Mouse (Mus musculus) frontal cortex, adult 2 months (tissue): ENCODE data around the gene Rb1. TPM values are rescaled to one million over a fixed set of nuclear protein-coding genes. Genes with fewer than 3 reads are reported as not detected.

Source experiments
- DNase-seq, 2 experiments: peaks; one replicate each; pipeline ENCODE4 v3.0.0; 2022; ENCODE audit warnings: low spot score in 1 of 2; ENCODE audit errors: extremely low spot score in 1 of 2
- polyA plus RNA-seq: library from polyadenylated mRNA; depleted of rRNA; stranded (reverse); fragments of >200 nt; gene quantifications from 2 replicates; pipeline ENCODE4 v1.2.3, GENCODE M21; 2012; rRNA removed

Rb1 gene
- polyA plus RNA-seq, 1 experiment, result 27.2 TPM

DNA sequence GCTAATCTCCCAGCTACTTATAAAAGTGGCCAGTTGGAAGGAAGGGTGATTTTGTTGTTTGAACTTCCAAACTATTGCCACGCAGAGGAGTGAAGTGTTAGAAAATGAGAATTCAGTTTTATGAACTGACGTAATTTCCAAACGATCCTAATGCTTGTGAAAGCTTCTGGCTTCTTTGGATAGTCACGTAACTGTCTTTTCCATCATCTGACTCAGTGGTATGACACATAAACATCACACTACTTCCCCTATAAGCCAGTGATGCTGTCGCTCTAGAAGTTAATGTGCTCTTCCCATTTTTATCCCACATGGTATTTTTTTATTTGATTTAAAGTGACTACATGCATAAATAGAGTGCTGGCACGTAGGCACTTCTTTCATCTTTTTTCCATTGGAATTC, 157.0 kb downstream of the Rb1 start:
- no peak for DNase-seq

DNA sequence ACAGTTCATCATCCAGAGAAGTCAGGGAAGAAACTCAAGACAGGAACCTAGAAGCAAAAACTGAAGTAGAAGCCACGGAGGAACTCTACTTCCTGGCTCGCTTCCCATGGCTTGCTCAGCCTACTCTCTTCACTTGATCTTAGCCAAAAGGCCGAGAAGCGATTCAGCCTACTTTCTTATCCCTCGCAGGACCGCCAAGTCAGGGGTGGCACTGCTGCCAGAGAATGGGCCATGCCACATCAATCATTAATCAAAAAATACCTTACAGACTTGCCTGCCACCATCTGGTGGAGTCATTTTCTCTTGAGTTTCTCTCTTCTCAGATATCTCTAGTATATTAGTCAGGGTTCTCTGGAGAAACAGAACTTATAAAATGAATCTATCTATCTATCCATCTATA, 160.5 kb downstream of the Rb1 start:
- no peak for DNase-seq

DNA sequence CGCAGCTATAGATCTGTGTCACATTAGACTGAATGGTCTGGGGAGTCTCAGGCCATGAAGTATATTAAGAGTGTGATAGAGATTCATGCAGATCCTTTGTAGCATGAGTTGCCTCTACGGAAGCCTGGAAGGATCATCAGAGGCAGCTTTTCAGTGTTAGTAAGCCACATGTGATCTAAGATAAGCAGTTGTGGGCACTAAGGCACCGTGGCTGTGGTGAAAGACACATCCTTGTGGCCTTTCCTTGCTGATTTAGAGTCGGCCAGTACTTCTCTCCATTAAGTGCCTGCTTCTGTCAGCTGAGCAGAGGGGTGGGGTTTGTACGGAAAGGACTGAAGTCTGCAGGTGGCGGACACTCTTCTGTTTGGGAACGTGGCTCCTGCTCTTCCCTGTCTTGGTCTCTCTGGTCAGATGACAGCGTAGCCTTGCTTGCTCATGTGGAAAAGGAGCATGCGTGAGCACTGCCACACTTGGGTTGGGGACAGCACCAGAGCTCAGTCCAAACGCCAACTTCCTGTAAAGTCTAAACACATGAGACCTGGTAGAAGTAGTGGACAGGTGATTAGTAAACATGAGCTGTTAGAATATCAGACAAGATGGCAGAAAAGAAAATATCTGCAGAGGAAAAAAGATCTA, 162.1 kb downstream of the Rb1 start:
- DNase-seq, result no peak

DNA sequence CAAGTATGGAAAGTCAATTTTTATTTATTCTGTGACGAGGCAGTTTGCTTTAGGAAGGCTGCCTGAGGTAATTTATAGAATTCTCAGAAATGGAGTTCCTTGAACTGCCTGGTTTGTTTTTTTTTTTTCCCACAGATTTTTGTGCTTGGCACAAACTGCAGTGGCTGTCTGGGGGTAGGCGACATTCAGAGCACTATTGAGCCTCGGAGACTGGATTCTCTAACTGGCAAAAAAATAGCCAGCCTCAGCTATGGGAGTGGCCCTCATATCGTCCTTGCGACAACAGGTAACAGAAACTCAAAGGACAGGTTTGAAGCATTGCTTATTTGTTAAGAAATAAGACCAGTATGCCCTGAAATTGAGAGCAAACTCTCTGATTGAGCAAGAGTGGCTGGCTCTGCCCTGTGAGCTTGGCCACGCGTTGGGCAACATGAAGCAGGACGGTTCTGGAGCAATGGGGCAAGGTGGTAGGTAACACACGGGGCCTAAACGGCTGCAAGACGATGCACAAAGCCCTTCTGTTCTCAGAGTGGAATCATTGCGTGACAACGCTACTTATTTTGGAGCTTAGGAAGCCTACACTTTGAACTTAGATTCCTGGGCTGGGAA, 163.3 kb downstream of the Rb1 start:
- DNase-seq, result no peak

DNA sequence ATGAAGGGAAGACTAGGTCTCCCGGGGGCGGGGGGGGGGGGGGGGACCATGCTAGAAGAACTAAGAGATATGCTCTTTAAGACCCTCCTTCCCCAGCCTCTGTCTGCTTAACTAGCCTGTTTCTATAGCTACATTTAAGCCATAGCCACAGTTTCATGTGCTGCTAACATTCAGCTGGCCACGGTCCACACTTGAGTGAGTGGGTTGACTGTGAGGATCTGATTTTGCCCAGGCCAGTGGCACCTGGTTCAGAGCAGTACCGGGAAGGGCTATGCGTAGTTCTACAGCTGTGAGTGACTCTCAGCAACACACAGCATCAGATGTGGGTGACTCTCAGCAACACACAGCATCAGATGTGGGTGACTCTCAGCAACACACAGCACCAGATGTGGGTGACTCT, 164.3 kb downstream of the Rb1 start:
- DNase-seq, result no peak

DNA sequence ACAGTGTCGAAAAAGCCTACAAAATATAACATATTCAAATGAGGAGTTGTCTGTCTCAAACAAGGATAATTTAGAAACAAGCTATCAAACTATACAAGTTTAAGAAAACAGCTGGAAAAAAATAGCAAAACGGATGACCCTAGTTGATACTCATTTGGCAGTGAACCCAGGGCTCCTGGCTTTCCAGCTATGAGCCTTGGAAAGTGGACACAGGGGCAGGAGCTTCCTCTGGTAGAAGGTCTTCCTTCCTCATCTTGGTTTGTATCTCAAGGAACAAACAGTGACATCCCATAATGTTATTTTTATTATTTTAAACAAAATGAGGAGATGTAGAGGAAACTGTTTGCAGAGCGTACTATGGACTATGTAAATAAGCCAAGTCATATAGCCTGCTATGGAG, 177.5 kb downstream of the Rb1 start:
- DNase-seq, result no peak

DNA sequence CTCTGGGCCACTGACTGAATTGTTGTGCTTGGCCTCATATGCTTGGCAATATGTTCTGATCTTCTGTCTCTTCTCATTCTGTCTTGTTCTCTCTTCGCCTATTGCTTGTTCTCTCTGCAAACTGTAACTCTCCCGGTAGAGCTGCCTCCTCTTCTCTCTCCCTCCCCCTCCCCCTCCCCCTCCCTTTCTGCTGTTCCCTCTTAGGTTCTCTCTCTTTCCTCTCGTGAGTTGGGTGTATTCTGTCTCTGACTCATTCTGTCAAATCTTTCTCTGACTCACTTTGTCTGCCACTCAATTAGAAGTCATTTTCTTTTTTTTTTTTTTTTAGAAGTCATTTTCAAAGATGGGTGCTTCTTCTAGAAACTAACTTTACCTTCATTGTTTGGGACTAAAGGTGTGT, 178.9 kb downstream of the Rb1 start:
- DNase-seq, result no peak

DNA sequence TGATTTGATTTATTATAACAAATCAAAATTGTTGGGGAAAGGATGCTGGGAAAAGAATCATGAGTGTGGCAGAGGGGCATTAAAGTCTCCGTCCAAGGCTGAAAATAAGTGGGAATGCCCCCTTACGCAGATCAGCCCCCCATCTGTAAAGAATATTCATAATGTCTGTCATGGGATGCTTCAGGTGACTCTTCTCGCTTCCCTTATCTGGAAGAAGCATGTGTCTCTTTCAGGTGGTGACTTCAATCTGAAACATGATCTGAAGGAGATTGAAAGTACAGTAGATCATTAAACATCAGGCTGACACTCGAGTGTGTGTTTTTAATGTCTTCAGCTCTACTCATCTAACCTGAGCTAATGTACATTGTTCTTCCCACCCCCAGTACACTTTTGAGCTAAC, 180.1 kb downstream of the Rb1 start:
- no peak for DNase-seq

DNA sequence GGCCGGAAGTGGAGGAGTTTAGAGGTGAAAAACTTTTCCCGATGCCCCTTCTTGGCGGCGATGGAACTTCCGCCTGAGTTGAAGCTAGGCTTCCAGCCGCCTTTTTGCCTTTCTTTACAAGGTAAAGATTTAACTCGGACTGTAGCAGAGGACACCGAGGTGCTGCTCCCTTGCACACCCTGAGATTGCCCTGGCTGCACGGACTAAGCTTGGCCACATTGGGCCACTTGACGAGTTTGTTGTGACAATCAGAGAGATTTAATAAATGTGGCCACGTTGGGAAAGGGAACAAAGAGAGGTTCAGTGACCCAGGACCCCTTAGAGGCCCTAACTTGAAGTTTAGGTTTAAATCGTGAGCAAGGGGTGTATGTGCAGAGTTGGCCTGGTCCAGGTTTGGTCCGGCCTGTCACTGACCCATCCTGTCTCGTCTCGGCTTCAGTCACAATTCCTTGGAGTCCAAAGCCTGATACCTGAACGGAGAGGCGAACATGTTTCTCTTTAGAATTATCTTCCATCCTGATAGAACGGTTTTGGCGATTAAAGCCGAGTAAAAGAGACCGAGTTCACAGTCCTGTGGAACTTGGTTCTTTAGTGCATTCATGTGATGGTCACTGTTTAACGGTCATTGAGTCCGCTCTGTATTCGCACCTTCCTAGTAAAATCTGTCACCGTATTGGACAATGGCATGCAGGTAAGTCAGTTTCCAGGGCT, 181.8 kb downstream of the Rb1 start:
- DNase-seq, result no peak

DNA sequence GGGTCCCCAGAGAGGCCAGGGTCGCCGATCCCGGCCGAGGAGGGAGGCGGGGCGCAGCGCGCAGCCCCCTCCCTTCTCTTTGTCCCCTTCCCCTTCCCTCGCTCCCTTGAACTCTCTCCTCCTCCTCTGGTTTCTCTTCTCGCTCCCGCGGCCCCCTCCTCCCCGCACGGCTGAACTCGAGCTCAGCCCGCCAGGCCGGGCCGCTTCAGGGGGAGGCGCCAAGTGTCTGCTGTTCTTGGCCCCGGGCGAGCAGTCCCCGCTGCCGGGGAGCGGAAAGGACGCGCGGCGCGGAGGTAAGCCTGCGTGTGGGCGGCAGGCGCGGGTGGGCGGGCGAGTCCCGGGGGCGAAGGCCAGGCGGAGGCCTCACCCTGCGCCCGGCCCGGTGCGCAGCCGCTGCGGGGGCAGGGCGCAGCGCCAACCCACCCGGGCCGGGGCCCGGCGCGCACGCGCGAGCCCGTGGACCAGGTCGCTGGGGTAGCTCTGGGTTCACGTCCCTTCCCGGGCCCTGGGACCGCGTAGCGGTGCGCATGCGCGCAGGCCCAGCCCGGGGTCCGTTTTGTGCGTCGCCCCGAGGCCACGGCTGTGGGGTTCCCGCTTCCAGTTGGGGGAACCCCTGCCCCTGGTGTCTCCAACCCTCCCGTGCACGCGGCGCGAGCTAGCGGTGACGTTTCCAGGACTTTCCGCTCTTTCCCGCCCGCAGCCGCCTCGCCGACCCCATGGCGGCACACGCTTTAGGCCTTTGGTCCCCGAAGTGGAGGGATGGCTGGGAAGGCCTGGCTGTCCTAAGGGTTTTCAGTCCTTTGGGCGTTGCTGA, 182.5 kb downstream of the Rb1 start:
- peak; percentile 36 to 80 for DNase-seq

DNA sequence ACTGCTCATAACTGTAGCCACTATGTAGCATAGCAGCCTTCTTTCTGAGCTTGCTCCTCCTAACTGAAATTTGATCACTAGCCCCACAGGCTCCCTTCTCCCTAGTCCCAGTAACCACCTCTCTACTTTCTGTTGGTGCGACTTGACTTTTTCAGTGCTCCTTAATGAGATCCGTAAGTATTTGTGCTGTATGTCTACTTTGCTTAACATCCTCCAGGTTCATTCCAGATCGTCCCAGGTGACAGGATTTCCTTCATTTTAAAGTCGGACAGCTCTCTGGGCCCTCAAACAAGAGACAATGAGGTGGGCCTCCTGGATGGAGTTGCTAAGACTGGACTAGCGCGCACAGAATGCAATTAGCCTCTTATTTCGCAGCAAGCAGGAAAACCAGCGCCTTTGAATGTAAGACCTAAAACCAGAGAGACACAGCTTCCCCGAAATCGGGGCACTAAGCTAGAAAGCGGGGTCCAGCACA, 183.2 kb downstream of the Rb1 start:
- DNase-seq, result peak in 1 of 2 experiments; percentile 33

DNA sequence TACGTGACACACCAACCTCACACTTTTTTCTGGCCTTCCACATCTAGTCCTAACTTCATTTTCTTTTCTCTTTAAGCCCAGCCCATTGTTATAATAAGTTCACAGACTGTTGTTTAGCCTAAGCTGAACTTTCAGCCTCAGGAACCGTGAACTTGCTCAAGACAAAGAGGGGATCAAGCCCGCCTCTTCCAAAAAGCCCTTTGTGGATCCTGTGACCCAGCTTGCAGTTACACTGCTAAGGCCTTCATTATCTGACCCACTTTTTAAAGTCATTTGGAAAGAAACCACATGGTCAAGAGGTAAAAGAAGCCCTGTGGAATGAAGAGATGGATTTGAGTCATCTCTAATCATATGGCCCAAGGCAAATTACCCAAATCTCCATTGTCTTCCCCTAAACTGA, 183.8 kb downstream of the Rb1 start:
- DNase-seq, result no peak

DNA sequence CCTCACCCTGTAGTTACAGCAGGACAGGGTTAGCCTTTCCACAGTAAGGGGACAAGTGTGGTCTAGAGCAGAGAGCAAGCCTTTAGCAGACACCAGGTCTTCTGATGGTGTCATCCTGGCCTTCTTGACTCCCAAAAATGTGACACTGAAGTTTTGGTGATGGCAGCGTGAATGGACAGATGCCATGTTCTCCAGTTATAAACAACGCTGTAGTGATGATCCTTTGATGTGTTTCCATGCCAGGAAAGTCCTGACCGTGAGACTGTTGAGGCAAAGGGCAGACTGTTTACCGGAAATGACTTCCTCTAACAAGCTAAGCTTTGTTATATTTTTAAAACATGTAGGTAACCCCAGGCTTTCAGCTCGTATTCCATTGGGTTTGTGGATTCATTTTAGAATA, 185.8 kb downstream of the Rb1 start:
- DNase-seq, result no peak

DNA sequence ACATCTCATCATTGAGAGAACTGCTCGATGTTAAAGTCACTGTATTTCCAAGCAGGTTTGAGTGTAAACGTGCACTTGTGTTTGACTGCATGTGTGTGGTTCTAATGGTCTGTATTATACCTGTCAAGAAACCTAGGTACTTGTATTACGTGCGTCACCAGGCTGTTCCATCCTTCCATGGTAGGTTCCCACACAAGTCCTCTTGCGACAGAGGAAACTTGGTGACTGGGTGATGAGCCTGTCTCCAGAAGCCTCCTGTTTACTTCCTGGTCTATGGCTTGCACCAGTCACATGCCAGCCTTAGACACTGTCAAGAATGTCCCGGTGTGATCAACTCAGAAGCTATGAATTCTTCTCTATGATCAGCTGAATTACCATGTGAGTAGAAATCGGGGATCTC, 187.1 kb downstream of the Rb1 start:
- no peak for DNase-seq

DNA sequence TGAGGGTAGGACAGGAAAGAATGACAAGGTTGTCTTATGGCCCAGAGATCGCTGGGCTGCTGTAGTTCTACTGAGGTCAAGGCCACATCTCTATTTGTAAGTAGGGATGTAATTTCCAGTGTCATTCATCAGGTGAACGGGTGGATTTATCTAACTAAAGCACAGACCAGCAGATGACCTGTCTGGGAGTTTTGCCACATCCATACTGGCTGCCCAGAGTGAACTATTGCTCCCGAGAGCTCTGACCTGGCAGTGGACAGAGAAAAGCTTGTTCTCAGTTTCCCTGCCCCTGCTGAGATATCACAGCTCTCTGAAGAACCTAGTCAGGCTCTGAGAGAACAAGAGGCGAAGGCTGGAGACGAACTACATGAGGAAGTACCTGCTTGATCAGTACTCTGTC, 188.4 kb downstream of the Rb1 start:
- no peak for DNase-seq

Other genes with a start within 250 kb of the Rb1 start
- 26.6 and 28.1 TPM in 2 replicates for gene Rcbtb2, start 202.8 kb downstream of the Rb1 start, polyA plus RNA-seq
- 3.3 and 3.9 TPM in 2 replicates for gene Lpar6, start 87.9 kb downstream of the Rb1 start, polyA plus RNA-seq
- gene Itm2b, start 59.5 kb upstream of the Rb1 start, polyA plus RNA-seq, result 1,263 and 1,284 TPM in 2 replicates
- 39.8 and 43.5 TPM in 2 replicates for gene Med4, start 184.2 kb upstream of the Rb1 start, polyA plus RNA-seq
- 102 and 127 TPM in 2 replicates for gene Sucla2, start 199.5 kb upstream of the Rb1 start, polyA plus RNA-seq
- 3.6 and 3.9 TPM in 2 replicates for gene Nudt15, start 222.4 kb upstream of the Rb1 start, polyA plus RNA-seq